In genomic region chr4:13247079-13247821, GRCm38 (mm10) we compare ENCODE assay signal across 27 mouse cellular contexts.
DNase-seq lines count a peak whose midpoint lies in the region; ATAC-seq and TF ChIP-seq lines count a peak whose summit lies in the region.
"Had no signal": no experiment of that assay in that cellular context is flagged by ENCODE, and none has a peak within 500 bp of the region (broad histone marks: within the 10 kb centered on the region; RNA-seq: fewer than 3 reads in every experiment).

No protein-coding gene starts in this region.

- H3K9me3 ChIP-seq in forebrain, embryonic 13.5 days (replicated peaks) = no peaks in the 10 kb centered on the region
- no peaks in the 10 kb centered on the region for H3K9me3 ChIP-seq in forebrain, embryonic 12.5 days
- H3K9me3 ChIP-seq in hindbrain, embryonic 12.5 days (replicated peaks) = no peaks in the 10 kb centered on the region
- no peaks in the 10 kb centered on the region for H3K9me3 ChIP-seq in hindbrain, postnatal 0 days (ENCODE audit: low read length)
- H3K9me3 ChIP-seq in neural tube, embryonic 13.5 days = no peaks in the 10 kb centered on the region
- H3K9me3 ChIP-seq in neural tube, embryonic 15.5 days (replicated peaks) = no peaks in the 10 kb centered on the region
- no peaks in the 10 kb centered on the region for H3K9me3 ChIP-seq in liver, embryonic 12.5 days (replicated peaks)
- H3K9me3 ChIP-seq: G1E; liver, embryonic 15.5 days had no signal

- no peak overlapping the region for H3K4me2 ChIP-seq in forebrain, embryonic 13.5 days
- H3K4me2 ChIP-seq in forebrain, embryonic 12.5 days = no peak overlapping the region
- H3K4me2 ChIP-seq in hindbrain, embryonic 12.5 days (replicated peaks) = no peak overlapping the region
- H3K4me2 ChIP-seq in hindbrain, postnatal 0 days (ENCODE audit: low read depth, low read length) = no peak overlapping the region
- H3K4me2 ChIP-seq in neural tube, embryonic 13.5 days = no peak overlapping the region
- no peak overlapping the region for H3K4me2 ChIP-seq in neural tube, embryonic 15.5 days
- H3K4me2 ChIP-seq in liver, embryonic 12.5 days = no peak overlapping the region
- H3K4me2 ChIP-seq: heart, embryonic 11.5 days; liver, embryonic 15.5 days; lung, embryonic 14.5 days had no signal

- no peak for TF ChIP-seq CTCF in hindbrain, postnatal 0 days (IDR thresholded peaks at IDR 0.05; ENCODE audit: low read depth)

- no peak overlapping the region for H3K27ac ChIP-seq in forebrain, embryonic 13.5 days
- H3K27ac ChIP-seq in forebrain, embryonic 12.5 days = no peak overlapping the region
- peak overlapping the region; percentile 35 for H3K27ac ChIP-seq in hindbrain, embryonic 12.5 days
- no peak overlapping the region for H3K27ac ChIP-seq in hindbrain, postnatal 0 days
- H3K27ac ChIP-seq in neural tube, embryonic 13.5 days (replicated peaks) = 0 out of 2 replicates have a peak overlapping the region, but pooled peaks have one; percentile 35
- H3K27ac ChIP-seq in neural tube, embryonic 15.5 days (replicated peaks) = peak overlapping the region; percentile 34; the same call in 1 of the 2 replicates
- no peak overlapping the region for H3K27ac ChIP-seq in liver, embryonic 12.5 days
- H3K27ac ChIP-seq: liver, embryonic 15.5 days had no signal

- H3K9ac ChIP-seq in forebrain, embryonic 13.5 days = no peak overlapping the region
- H3K9ac ChIP-seq in forebrain, embryonic 12.5 days = no peak overlapping the region
- no peak overlapping the region for H3K9ac ChIP-seq in hindbrain, embryonic 12.5 days
- H3K9ac ChIP-seq in hindbrain, postnatal 0 days (replicated peaks; ENCODE audit: low read length) = no peak overlapping the region
- H3K9ac ChIP-seq in neural tube, embryonic 13.5 days = no peak overlapping the region
- no peak overlapping the region for H3K9ac ChIP-seq in neural tube, embryonic 15.5 days (replicated peaks)
- no peak overlapping the region for H3K9ac ChIP-seq in liver, embryonic 12.5 days
- H3K9ac ChIP-seq: liver, embryonic 15.5 days; lung, embryonic 14.5 days had no signal

- no peaks in the 10 kb centered on the region for H3K27me3 ChIP-seq in forebrain, embryonic 13.5 days
- H3K27me3 ChIP-seq in forebrain, embryonic 12.5 days = no peaks in the 10 kb centered on the region
- H3K27me3 ChIP-seq in hindbrain, embryonic 12.5 days = no peaks in the 10 kb centered on the region
- H3K27me3 ChIP-seq in hindbrain, postnatal 0 days (ENCODE audit: insufficient read depth, low read length) = no peaks in the 10 kb centered on the region
- no peaks in the 10 kb centered on the region for H3K27me3 ChIP-seq in neural tube, embryonic 13.5 days
- H3K27me3 ChIP-seq in neural tube, embryonic 15.5 days (replicated peaks) = no peaks in the 10 kb centered on the region
- H3K27me3 ChIP-seq in liver, embryonic 12.5 days (replicated peaks) = no peaks in the 10 kb centered on the region
- H3K27me3 ChIP-seq: liver, embryonic 15.5 days had no signal

- no peak overlapping the region for H3K4me3 ChIP-seq in forebrain, embryonic 13.5 days
- H3K4me3 ChIP-seq in forebrain, embryonic 12.5 days (replicated peaks) = no peak overlapping the region
- H3K4me3 ChIP-seq in hindbrain, embryonic 12.5 days = no peak overlapping the region
- H3K4me3 ChIP-seq in hindbrain, postnatal 0 days (ENCODE audit: low read length) = no peak overlapping the region
- no peak overlapping the region for H3K4me3 ChIP-seq in neural tube, embryonic 13.5 days
- H3K4me3 ChIP-seq in neural tube, embryonic 15.5 days (replicated peaks) = no peak overlapping the region
- no peak overlapping the region for H3K4me3 ChIP-seq in liver, embryonic 12.5 days
- H3K4me3 ChIP-seq: liver, embryonic 15.5 days; myocyte had no signal

- DNase-seq in hindbrain, postnatal 0 days (ENCODE audit: low spot score) = no peak
- DNase-seq in neural tube, embryonic 10.5 days (ENCODE audit: extremely low spot score, low spot score) = no peak
- DNase-seq: adrenal gland, adult 8-10 months; cerebellum, adult 8-10 months; cerebellum, postnatal 25 days; gastrocnemius, postnatal 14 days; heart, adult 11 months; heart, postnatal 36 days; kidney, adult 11 months; kidney, postnatal 14 days; layer of hippocampus, adult 9-11 months; liver; lung, embryonic 14.5 days; lung, postnatal 14 days; spleen, adult 18-20 months; thymus, postnatal 14 days had no signal

- 78% methylated on average over 9 of the region's 9 CpGs for WGBS in forebrain, embryonic 13.5 days
- 88% methylated on average over 9 of the region's 9 CpGs for WGBS in forebrain, embryonic 12.5 days
- WGBS in hindbrain, embryonic 12.5 days = 75% methylated on average over 9 of the region's 9 CpGs
- 71% methylated on average over 9 of the region's 9 CpGs for WGBS in hindbrain, postnatal 0 days
- WGBS in neural tube, embryonic 13.5 days = 69% methylated on average over 9 of the region's 9 CpGs
- WGBS in neural tube, embryonic 15.5 days = 54% methylated on average over 9 of the region's 9 CpGs
- WGBS in liver, embryonic 12.5 days (ENCODE audit: insufficient replicate concordance) = 76% methylated on average over 9 of the region's 9 CpGs

- peaks cover 15% of the 10 kb centered on the region for H3K4me1 ChIP-seq in forebrain, embryonic 13.5 days
- H3K4me1 ChIP-seq in forebrain, embryonic 12.5 days = peaks cover 3% of the 10 kb centered on the region; the same call in 1 of the 2 replicates
- H3K4me1 ChIP-seq in hindbrain, embryonic 12.5 days = 0 out of 2 replicates have a peak, but pooled peaks cover 2% of the 10 kb centered on the region
- H3K4me1 ChIP-seq in hindbrain, postnatal 0 days (ENCODE audit: insufficient read depth, low read length) = no peaks in the 10 kb centered on the region
- H3K4me1 ChIP-seq in neural tube, embryonic 13.5 days (replicated peaks) = peaks cover 17% of the 10 kb centered on the region; the same call in 1 of the 2 replicates
- peaks cover 6% of the 10 kb centered on the region; the same call in 1 of the 2 replicates for H3K4me1 ChIP-seq in neural tube, embryonic 15.5 days
- no peaks in the 10 kb centered on the region for H3K4me1 ChIP-seq in liver, embryonic 12.5 days
- H3K4me1 ChIP-seq: liver, embryonic 15.5 days had no signal

- H3K36me3 ChIP-seq in forebrain, embryonic 13.5 days (ENCODE audit: poor library complexity, severe bottlenecking) = no peaks in the 10 kb centered on the region
- H3K36me3 ChIP-seq in forebrain, embryonic 12.5 days (replicated peaks) = no peaks in the 10 kb centered on the region
- H3K36me3 ChIP-seq in hindbrain, embryonic 12.5 days = no peaks in the 10 kb centered on the region
- no peaks in the 10 kb centered on the region for H3K36me3 ChIP-seq in hindbrain, postnatal 0 days (ENCODE audit: insufficient read depth, low read length)
- no peaks in the 10 kb centered on the region for H3K36me3 ChIP-seq in neural tube, embryonic 13.5 days
- no peaks in the 10 kb centered on the region for H3K36me3 ChIP-seq in neural tube, embryonic 15.5 days
- H3K36me3 ChIP-seq in liver, embryonic 12.5 days = no peaks in the 10 kb centered on the region
- H3K36me3 ChIP-seq: G1E; liver, embryonic 15.5 days had no signal

- ATAC-seq in forebrain, embryonic 13.5 days = 0 out of 2 replicates have a peak, but pooled peaks have one; percentile 41
- ATAC-seq in forebrain, embryonic 12.5 days (ENCODE audit: low FRiP score) = no peak
- no peak; the same call in 1 of the 2 replicates for ATAC-seq in hindbrain, embryonic 12.5 days (ENCODE audit: low FRiP score)
- ATAC-seq in hindbrain, postnatal 0 days = no peak
- peak; percentile 47; the same call in 1 of the 2 replicates for ATAC-seq in neural tube, embryonic 13.5 days (ENCODE audit: low read depth)
- peak; percentile 67; the same call in 1 of the 2 replicates for ATAC-seq in neural tube, embryonic 15.5 days (ENCODE audit: low FRiP score)
- ATAC-seq in liver, embryonic 12.5 days = no peak
- ATAC-seq: inflammation-experienced regulatory T-cells, adult 6 months had no signal

Comparison
In these comparisons a context has a peak if more than half of its experiments do, and no peak if none do; other contexts are left out.
1. ATAC-seq: peak in forebrain, embryonic 13.5 days (single experiment), neural tube, embryonic 13.5 days (single experiment) and neural tube, embryonic 15.5 days (single experiment); none in forebrain, embryonic 12.5 days (single experiment), hindbrain, embryonic 12.5 days (single experiment), hindbrain, postnatal 0 days (single experiment) and liver, embryonic 12.5 days (single experiment).
2. H3K27ac ChIP-seq: peak in hindbrain, embryonic 12.5 days (single experiment), neural tube, embryonic 13.5 days (single experiment) and neural tube, embryonic 15.5 days (single experiment); none in forebrain, embryonic 13.5 days (single experiment), forebrain, embryonic 12.5 days (single experiment), hindbrain, postnatal 0 days (single experiment) and liver, embryonic 12.5 days (single experiment).